Mouse (Mus musculus) liver, postnatal 0 days (tissue): Measurements from ENCODE around the gene C2cd4a.

Experiments used
- CTCF ChIP-seq: sonication (generic); IDR thresholded peaks from 2 replicates; pipeline ENCODE4 v1.5.1; 2016; ENCODE audit warnings: antibody characterized with exemption, low read depth
- EP300 ChIP-seq: IDR thresholded peaks from 2 replicates; pipeline ENCODE4 v1.6.1; 2016; ENCODE audit warnings: antibody characterized with exemption, low read depth, mild to moderate bottlenecking

DNA sequence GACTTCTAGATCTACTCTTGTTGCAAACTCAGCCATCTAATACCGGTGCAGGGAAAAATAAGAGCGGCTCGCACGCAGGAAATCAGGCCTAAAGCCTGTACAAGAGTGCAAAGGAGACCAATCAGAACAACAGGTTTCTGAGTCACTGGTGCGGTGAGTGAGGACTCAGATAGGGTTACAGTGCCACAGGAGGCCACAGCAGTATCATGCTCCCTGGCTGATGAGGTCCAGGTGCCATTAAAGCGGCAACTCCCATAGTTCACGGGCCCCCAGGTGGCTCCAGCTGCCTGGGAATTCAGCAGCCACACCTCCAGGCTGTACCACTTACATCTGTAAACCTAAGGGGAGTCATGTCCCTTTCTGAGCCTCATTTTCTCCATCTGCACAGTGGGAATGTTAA lies 45.8 kb downstream of the C2cd4a start:
- TF ChIP-seq CTCF (no peak), EP300 (no peak)
